Mouse (Mus musculus) testis, postnatal 14 days (tissue): ENCODE measurements around the gene Gm156.
"Not testable (repeated sequence)": the region's sequence is repeated elsewhere in the genome, so short reads cannot be mapped to it uniquely, and the experiment has no call there.

Source experiments
- DNase-seq: peaks from one replicate; pipeline ENCODE4 v3.0.0; 2021; ENCODE audit warnings: low spot score

The Gm156 gene

DNA sequence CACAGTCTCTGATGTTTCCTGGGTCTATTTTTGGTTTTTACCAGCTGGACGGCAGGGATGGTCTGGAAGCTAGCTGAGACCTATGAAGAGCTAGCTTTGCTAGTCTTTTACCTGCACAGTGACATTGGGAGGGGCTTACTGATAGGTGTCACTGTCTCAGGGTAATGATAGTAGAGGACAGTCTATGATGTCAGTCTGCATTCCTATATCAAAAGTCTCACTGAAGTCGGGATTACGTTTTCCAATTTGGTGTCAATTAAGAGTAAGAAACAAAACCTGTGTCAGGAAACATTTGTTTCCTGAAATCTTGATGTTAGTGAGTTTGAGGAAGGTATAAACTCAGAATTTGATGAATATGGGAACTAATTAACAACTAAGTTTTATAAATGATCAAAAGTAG, at the start of gene Gm156:
Gene Gm156 (minus strand): TSS at position 101 of the 400 bp plus-strand sequence.
- not testable (repeated sequence) for DNase-seq

DNA sequence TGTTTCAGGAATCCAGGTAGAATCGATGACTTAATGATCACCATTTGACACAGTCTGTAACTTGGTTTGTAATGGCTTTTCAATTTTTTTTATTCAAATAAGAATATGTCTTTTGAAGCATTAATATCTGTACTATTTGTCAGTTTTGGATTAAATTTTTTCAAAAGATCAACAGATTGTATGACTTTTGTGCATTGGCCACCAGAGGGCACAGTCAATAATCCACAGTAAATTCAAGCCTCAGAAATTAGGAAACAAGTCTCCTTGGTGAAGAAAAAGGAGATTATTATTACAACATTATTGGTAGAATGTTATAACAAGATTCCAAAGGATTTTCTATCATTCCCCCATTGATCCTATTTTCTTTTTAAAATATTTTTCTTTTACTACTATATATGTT, 41.5 kb upstream of the Gm156 start:
- DNase-seq: no peak

DNA sequence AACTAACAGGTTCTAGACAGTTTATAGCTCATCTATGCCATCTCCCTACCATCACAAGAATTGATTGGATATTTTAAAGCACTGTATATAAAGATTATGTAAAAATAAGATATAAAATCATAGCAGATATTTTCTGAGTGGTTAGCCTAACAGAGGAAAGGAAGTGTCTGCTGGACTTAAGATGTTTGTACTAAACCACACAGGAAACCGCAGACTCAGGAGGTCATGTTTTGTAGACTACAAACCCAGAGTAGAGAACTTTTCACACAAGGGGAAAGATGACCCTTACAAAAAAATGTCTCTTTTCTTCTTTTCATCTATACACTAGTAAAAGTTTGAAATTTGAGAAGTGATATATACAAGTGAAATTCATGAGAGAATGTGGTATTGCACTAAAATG, 39.9 kb upstream of the Gm156 start:
- DNase-seq: no peak

DNA sequence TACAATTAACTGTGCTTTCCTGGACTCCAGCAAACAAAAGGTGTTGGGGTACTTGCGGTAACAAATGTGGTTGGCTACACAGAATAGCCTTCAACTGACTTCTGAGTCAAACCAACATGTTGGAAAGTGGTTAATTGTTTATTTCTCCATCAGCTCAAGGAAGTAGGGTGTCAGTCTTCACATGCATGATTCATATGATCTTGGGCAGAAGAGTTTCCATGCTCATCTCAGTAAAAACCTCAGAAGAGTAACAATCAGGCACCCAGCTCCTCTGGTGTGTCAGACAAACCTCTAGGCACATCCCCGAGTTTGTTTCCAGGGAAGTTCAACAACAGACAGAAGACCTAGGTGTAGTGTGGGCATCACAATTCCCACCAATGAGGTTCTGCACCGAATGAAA, 33.7 kb upstream of the Gm156 start:
- DNase-seq: no peak

DNA sequence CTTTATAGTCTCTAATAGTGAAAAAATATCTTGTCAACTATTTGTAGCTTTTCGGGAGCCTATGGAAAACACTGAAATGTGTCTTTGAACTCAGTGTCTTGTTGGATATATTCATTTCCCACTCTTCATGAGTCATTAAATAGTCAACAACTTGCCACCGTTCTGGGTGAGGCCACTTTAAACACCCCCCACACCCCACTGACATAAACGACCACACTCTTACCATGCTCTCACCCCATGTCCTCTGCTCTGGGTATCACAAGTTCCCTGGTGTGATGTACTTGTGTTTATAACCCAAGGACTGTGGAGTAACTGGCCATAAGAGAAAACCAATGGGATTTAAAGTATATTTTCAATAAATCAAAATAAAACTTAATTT, 36.4 kb downstream of the Gm156 start:
- no peak for DNase-seq

DNA sequence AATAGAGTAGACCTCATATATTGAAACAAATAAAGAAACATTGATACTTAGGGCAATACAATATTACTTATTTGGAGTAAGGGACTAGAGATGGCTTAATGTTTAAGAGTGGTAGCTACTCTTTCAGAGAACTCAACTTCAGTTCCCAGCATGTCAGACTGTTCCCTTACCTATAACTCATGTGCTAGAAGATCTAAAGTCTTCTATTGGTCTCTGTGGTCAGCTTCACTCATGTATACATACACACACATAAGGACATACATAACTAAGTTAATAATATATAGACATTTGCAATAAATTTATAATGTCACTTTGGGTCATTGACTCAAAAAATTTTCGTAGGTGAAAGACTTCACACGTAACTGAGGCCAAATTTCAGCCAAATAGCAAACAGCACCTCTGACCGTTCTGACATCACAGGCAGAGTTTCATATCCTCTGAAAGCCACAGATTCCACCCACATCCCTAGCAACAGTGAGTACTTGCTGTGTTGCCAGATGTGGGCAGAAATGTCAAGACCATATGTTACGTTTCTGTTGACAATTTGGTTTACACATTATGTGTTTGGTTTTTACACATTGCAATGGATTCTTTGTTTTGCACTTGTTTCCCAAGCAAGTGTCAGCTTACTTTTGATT, 36.9 kb downstream of the Gm156 start:
- DNase-seq: no peak

DNA sequence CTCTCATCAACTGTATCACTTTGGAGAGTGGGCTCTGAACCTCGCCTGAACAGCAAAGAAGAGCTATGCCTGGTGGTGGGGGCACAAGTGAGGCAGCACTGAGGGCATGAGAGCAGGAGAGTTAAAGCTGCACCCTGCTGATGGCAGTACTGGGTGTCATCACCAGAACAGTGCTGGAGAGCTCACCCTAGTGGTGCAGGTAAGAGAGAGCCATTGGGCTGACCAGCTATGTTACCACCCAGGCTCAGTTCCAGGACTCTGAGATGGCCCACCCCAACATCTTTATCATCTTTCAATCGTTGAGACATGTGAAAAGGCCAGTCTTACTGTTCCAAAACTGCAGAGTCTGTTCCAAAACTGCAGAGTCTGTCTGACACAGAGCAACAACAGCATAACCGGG, 37.9 kb downstream of the Gm156 start:
- no peak for DNase-seq

DNA sequence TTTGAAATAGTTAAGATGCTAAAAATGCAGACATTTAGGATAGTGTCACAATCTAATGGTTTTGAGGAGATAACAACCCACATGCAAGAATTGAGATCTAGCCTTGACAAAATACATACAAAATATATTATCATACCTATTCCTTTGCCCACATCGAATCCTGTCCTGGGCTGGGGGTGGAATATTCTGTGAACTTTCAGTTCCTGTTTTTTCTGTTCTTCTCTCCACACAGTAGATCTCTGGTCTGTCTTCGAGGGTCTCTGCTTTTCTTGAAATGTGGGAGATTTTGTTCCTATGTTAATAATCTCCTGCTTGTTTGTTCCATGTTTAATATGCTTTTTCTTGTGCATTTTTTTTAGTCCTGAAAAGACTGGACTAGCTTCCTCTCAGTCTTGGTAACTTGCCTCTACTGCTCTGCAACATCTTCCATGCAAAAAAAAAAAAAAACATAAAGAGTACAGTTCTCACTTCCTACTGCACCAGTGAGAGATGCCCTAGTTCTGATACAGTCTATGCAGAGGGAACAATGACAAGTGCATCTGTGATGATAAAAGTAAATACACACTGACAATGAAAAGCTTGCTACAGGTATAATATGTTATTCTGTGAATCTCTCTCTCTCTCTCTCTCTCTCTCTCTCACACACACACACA, 43.9 kb downstream of the Gm156 start, which contains the start of gene Klri2:
Gene Klri2 (minus strand): TSS at position 416 of the 653 bp plus-strand sequence.
- DNase-seq: no peak

DNA sequence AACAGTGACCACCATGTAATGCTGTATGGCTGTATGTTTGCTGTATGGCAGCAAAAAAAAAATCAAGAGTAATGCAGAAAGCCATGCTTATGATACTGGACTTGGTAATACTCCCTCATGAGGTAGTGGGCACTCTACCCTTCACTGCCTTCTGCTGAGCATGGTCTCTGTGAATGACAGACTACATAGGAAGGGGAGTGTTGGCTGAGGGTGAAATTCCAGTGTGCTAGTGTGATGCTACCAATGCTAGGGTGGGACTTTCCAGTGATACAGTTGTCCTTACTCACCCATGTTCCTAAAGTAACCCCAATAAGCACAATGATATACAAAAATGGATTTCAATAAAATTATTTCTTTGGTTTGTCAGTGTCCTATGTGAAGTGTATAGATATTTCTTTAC, 47.7 kb downstream of the Gm156 start:
- no peak for DNase-seq

DNA sequence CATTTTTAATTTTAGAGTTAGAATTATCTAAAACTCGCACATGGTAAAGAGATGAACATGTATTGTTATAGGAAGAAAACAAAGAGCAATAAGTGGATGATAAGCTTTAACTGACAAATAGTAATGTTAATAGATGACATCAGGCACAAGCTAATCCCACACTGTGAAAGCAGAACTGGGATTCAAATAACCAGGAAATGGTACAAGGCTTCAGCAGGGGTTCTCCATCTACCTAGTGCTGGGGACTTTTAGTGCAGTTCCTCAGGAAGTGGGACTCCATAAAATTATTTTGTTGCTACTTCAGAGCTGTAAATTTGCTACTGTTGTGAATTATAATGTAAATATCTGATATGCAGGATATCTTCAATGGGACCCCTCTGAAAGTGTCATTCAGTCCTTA, 56.8 kb downstream of the Gm156 start:
- no peak for DNase-seq

DNA sequence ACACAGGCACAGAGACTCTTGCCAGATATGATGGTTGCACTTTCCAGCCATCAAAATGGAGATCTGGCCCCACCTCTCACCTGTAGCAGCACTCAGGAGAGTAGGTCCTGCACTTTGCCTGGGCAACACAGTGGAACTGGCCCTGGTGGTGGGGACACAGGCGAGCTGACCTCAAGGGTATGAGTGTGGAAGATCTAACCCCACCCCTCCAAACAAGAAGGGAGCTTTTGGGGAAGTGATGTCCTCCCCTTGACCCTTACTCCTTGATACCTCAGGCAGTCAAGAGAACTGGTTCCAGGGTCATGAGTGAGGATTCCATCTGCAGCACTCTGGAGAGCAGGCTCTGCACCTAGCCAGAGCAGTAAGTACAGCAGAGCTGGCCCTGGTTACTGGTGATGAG, 62.7 kb downstream of the Gm156 start:
- DNase-seq: no peak

DNA sequence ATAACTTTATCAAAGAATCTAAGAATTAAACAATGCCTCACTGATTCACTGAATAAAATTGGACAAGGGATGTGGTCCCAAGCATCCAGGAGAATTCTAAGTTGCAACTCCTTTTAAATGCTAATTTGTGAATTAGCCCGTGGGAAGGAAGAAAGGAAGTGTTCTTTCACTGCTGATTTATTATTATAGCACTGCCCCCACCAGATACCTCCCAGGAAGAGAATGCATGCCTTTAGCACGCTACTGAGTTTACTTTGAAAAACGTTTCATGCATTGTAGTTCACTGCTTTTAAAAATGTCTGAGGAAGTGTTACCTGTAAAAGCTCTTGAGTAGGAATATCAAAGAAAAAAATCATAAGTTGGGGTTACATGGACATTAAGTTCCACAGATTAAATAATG, 63.6 kb downstream of the Gm156 start:
- no peak for DNase-seq

DNA sequence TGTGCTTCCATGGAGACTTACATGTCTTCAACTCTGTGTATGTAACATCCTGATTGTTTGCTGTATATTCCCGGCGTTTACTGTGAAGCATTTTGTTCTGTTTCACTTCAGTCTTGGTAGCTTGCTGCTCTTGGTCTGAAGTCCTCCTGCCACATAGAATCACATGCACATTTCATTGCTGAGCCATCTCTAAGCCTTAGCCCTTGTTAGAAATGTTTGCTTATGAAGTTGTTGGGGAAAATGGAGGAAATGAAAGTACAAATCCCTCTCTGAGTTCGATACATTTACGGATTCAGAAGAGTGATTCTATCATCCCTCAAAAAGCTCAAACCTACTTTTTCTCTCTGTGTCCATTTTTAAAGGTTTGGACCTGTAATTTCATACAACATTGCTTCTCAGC, 67.0 kb downstream of the Gm156 start, which contains the start of gene Klri1:
Gene Klri1 (minus strand): TSS at position 101 of the 400 bp plus-strand sequence.
- no peak for DNase-seq
